Mouse (Mus musculus): ENCODE measurements around the gene Usp7. TPM values are rescaled to one million over a fixed set of nuclear protein-coding genes. Genes with fewer than 3 reads are reported as not detected.

Usp7 gene
- 178 to 270 TPM (median 178 TPM) in 3 replicates for total RNA-seq (2017)

DNA sequence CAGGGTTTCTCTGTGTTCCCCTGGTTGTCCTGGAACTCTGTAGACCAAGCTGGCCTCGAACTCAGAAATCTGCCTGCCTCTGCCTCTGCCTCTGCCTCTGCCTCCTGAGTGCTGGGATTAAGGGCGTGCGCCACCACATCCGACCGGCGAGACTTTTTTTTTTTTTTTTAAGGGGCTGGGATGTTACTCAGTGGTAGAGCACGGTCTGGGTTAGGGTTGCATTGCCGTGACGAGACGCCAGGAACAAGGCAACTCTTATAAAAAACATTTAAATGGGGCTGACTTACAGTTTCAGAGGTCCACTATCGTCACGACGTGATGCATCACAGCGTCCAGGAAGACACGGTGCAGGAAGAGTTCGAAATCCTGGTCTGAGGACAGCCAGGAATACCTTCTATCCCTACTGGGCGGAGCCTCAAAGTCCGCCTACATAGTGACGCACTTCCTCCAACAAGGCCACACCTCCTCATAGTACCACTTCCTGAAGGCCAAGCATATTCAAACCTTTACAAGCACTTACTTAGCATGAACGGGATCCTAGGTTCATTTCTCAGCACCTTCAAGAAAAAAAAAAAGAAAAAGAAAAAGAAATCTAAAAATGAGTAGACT is at the start of gene Usp7:
Gene Usp7, minus strand, starts transcription at position 360 of the 609 bp plus-strand sequence.
- no peak for ATAC-seq (replicated peaks; ENCODE audit: insufficient number of reproducible peaks, low FRiP score, low TSS enrichment, poor library complexity, severe bottlenecking)

DNA sequence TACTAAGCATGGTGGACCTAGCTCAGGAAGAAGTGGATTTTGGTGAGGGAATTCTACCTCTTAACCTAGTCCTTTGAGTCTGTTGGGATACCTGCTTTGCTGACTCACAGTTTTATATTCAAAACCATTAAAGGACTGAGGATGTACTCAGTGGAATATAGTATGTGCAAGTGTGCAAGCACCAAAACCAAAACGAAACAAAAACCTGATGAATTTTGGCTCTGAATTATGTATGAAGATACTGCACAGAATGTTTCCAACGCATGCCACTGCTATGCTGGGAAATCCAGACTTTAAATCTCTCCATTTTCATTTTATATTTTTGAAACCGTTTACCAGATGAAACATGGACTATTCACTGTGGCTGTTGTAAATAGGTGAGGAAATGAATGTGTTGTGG is 48.4 kb upstream of the Usp7 start:
- ATAC-seq (replicated peaks; ENCODE audit: insufficient number of reproducible peaks, low FRiP score, low TSS enrichment, poor library complexity, severe bottlenecking) = no peak

DNA sequence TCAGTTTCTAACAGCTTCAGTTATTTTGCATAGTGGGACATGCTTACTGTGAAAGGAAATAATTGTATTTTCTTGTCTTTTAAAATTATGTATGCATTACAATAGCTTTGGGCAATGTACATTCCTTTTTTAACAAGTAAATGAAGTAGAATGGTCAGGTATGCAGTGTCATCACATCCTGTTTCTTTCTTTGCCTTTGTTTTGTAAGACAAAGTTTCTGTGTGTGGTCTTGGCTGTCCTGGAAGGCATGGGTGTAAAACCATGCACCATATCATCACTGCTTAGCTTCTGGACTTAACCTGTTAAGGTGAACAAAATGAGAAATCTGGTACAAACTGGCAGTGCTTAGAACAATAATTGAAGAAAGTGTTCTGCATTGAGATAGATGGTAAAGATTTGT is 46.8 kb upstream of the Usp7 start:
- ATAC-seq (replicated peaks; ENCODE audit: insufficient number of reproducible peaks, low FRiP score, low TSS enrichment, poor library complexity, severe bottlenecking) = no peak

DNA sequence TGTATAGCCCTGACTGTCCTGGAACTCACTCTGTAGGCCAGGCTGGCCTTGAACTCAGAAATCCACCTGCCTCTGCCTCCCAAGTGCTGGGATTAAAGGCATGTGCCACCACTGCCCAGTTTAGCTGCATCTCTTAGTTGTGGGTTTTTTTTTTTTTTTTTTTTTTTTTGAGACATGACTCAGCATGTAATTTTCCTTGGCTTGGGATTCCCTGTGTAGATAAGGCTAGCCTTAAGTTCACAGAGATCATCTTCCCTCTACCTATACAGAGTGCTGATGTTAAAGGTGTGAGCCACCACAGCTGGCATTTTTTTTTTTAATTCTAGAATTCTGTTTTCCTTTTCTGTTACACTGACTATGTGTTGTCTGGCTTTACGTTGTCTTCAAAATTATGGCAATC is 45.5 kb upstream of the Usp7 start:
- ATAC-seq (replicated peaks; ENCODE audit: insufficient number of reproducible peaks, low FRiP score, low TSS enrichment, poor library complexity, severe bottlenecking) = no peak

DNA sequence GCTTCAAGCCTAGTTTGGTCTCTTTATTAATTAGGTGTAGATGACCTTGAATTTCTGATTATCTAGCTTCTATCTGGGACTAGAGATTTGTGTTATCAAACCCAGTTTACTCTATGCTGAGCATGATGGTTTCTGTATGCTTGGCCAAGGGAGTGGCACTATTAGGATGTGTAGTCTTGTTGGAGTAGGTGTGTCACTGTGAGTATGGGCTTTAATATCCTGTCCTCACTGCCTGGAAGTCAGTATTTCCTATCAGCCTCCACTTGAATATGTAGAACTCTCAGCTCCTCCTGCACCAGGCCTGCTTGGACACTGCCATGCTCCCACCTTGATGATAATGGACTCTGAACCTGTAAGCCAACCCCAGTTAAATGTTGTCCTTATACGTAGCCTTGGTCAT is 44.8 kb upstream of the Usp7 start:
- no peak for ATAC-seq (replicated peaks; ENCODE audit: insufficient number of reproducible peaks, low FRiP score, low TSS enrichment, poor library complexity, severe bottlenecking)

DNA sequence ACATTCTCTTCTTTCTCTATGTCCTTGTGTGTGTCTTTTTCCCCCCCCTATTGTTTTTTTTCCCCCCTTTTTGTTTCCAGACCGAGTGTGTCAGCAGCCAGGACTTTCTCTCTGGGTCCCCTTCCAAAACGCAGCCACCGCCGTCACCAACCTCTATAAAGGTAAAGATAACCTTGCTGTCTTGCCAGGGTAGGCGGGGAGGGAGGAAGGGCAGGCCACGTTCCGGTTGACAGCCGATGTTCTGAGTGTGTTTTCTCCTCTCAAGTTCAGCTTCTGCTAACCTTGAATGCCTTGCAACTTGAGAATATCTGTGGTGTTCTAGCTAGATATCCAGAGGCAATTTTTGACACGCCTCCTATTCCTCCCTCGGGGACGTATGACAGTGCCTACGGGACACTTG is 39.1 kb upstream of the Usp7 start:
- ATAC-seq (replicated peaks; ENCODE audit: insufficient number of reproducible peaks, low FRiP score, low TSS enrichment, poor library complexity, severe bottlenecking) = no peak

DNA sequence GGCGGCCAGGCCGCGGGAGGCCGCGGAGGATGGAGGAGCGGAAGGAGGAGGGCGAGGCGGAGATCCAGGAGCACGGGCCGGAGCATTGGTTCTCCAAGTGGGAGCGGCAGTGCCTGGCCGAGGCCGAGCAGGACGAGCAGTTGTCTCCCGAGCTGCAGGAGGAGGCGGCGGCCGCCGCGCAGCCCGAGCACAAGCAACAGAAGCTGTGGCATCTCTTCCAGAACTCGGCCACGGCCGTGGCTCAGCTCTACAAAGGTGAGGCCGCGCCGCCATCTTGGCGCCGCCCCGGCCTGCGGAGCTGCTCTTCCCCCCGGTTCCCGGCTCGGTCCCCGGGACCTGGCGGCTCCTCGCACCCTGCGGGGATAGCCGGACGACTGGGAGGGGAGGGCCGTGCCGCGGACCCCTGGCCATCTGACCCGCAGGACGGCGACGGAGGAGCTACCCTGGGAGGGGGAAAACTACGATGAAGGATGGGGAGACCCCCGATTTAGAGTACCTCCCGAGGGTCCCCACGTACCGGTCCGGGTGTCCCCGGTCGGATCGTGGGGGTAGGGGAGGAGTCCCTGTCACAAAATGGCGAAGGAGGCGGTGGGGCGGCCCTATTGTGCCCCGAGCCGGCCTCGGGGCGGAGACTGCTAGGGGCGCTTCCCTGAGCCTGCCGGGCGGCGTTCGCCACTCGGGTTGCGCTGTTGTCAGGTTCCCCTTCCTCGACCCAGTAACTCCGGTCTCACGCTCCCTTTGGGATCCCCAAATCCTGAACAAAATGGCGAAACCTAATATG is 38.5 kb upstream of the Usp7 start:
- ATAC-seq (replicated peaks; ENCODE audit: insufficient number of reproducible peaks, low FRiP score, low TSS enrichment, poor library complexity, severe bottlenecking) = peak; percentile 65

DNA sequence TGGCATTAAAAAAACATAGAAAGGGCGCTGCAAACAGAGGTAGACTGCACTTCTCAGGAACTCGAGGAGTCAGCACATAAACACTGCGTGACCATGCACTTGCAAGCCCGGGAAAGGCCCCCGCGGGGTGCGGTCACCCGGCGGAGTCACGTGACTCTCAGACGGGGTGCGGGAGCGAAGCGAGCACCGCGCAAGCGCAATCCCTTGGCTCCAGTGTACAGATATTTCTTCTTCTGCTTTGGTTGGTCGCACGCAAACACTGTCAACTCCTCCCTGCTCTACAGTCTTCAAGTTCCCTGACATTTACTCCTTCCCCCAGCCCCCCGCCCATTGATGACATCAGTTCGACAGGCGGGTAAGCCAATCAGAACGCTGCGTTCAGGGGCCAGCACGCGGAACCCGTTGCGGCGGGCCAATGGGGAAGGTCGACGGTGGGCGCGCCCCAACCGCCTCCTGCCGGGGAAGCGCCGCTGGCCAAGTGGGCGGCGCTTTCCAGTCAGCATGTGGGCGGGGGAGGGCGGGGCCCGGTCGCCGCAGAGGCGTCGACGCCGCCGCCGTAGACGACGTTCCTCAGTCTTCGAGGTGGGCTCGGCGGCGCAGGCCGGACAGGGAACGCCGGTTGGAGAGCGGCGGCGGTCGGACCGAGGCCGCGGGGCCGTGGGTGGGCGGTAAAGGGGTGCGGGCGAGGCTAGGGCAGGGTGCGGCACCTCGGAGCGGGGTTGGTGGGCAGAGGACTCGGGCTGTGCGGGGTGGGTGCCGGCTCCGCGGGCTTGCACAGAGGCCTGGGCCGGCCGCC is 37.7 kb upstream of the Usp7 start, which contains the start of gene 1810013L24Rik:
Gene 1810013L24Rik, plus strand, starts transcription at position 537 of the 796 bp plus-strand sequence.
- peak; percentile 91 for ATAC-seq (replicated peaks; ENCODE audit: insufficient number of reproducible peaks, low FRiP score, low TSS enrichment, poor library complexity, severe bottlenecking)

DNA sequence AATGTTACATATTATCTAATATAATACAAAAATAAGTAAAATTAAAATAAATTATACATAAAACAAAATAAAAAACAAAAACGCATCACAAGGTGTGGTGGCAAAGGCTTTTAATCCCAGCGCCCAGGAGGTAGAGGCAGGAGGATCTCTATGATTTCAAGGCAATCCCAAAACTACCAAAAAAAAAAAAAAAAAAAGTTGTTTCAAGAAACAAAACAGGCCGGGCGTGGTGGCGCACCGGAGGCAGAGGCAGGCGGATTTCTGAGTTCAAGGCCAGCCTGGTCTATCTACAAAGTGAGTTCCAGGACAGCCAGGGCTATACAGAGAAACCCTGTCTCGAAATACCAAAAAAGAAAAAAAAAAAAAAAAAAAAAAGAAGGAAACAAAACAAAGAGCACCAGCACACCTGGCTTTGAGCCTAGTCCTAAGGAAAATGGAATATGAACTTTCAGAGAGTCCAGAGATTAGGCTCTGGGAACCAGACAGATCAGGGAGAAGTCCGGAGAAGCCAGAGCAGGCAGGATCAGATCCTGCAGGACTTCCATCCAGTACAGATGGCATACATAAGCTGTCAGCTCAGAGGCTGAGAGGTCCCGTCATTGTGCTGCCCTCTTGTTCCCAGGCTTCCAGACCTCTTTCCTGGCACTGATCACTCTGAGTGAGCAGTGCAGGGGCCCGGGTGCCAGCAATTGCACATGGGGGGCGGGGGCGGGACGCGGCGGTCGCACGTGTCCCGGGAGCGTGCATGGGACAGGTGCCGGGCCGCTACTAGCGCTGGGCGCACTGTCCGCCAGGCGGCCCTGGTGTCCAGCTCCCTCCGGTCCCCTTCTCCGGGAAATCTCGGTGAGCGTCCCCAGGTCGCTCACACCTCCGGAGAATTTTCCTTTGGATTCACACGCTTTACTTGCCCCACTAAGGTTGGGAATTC is 36.8 kb upstream of the Usp7 start:
- no peak for ATAC-seq (replicated peaks; ENCODE audit: insufficient number of reproducible peaks, low FRiP score, low TSS enrichment, poor library complexity, severe bottlenecking)

DNA sequence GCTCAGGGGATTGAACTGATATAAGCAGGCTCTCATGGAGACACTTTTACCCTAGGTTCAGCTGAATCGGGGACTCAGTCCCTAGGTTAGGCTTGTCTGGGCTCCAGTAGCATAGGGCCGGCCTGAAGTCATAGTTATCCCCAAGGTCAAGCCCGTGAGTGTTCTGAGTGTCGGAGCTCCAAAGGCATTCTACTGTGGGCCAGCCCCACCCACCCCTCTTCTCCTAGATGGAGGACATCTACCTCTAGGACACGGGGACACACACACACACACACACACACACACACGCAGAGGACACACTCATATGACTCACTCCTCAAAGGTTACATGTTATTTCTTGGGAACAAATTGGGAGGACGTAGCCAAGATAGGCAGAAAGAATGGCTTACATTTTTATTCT is 35.3 kb upstream of the Usp7 start:
- no peak for ATAC-seq (replicated peaks; ENCODE audit: insufficient number of reproducible peaks, low FRiP score, low TSS enrichment, poor library complexity, severe bottlenecking)

DNA sequence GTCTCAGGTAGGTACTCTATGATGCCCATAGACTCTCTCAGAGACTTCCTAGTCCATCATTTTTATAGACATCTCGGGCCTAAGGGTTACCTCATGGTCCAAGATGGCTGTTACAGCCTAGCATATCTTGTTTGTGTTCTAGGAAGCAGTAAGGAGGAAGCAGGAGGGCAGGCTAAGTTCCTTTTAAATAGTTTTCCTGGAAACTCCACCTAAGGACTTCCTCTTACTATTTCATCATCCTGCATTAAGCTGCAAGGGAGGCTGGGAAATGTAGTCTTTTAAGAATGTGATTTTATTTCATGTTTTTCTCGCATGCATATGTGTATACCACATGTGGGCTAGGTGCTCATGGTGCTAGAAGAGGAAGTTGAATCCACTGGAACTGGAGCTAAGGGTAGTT is 31.6 kb upstream of the Usp7 start:
- peak; percentile 92 for ATAC-seq (replicated peaks; ENCODE audit: insufficient number of reproducible peaks, low FRiP score, low TSS enrichment, poor library complexity, severe bottlenecking)

DNA sequence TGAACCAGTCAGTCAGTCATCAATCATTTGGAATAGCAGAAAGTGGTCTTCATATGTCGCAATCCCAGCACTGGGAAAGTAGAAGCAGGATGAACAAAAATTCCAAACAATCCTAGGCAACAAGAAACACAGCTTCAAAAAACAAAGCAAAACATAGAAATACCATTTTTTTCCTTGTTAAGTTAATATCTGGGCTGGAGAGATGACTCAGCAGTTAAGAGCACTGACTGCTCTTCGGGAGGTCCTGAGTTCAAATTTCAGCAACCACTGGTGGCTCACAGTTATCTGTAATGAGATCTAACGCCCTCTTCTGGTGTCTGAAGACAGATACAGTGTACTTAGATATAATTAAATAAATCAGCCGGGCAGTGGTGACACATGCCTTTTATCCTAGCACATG is 30.5 kb upstream of the Usp7 start:
- no peak for ATAC-seq (replicated peaks; ENCODE audit: insufficient number of reproducible peaks, low FRiP score, low TSS enrichment, poor library complexity, severe bottlenecking)

DNA sequence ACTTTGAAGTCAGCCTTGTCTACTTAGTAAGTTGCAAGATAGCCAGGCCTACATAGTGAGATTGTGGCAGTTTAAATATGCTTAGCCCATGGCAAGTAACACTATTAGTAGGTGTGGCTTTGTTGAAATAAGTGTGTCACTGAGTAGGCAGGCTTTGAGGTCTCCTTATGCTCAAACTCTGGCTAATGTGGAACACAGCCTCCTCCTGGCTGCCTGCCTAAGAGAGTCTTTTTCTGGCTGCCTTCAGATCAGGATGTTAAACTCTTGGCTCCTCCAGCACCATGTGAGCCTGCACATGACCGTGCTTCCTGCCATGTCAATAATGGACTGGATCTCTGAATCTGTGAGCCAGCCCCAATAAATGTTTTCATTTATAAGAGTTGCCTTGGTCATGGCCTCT is 29.3 kb upstream of the Usp7 start:
- no peak for ATAC-seq (replicated peaks; ENCODE audit: insufficient number of reproducible peaks, low FRiP score, low TSS enrichment, poor library complexity, severe bottlenecking)

DNA sequence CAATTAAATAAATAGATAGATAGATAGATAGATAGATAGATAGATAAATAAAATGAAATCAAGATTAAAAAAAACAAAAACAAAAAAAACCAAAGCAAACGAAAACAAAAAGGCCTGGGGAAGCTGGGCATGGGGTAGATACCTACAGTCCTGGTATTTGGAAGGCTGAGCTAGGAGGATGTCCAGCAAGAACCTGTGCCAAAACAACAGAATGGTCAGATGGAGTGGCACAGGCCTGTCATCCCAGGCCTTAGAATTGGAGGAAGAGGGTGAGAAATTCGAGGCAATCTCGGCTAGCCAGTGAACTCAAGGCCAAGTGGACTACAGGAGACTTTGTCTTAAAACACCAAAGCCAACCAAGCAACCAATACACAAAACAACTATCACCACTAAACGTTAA is 25.8 kb upstream of the Usp7 start:
- no peak for ATAC-seq (replicated peaks; ENCODE audit: insufficient number of reproducible peaks, low FRiP score, low TSS enrichment, poor library complexity, severe bottlenecking)

DNA sequence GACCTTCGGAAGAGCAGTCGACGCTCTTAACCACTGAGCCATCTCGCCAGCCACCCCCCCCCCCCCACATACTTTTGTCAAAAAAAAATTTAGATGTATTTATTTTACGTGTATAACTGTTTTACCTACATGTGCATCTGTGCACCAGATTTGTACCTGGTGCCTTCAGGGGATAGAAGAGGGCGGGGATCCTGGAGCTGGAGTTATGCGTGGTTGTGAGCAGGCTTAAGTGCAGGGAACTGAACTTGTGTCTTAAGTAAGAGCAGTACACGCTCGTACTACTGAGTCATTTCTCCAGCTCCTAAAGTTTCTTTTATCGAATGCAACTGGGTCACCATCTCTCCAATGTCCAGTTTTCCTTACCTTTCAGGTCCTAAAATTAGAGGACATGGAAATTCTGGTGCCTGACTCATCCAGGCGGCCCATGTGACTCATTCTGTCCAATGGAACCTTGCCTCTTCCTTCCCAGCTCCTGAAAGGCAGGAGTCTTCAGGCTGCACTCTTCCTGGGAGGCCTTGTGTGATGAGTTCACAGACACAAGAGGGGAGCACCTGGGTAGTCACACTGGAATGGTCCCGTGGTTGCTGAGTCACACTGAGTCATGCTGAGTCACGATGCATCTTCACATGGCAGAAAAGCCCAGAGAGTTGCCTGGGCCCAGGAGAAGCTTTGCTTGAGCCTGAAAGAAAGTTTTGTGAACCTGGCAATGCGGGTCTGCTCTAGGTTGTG is 18.5 kb upstream of the Usp7 start:
- ATAC-seq (replicated peaks; ENCODE audit: insufficient number of reproducible peaks, low FRiP score, low TSS enrichment, poor library complexity, severe bottlenecking) = no peak

DNA sequence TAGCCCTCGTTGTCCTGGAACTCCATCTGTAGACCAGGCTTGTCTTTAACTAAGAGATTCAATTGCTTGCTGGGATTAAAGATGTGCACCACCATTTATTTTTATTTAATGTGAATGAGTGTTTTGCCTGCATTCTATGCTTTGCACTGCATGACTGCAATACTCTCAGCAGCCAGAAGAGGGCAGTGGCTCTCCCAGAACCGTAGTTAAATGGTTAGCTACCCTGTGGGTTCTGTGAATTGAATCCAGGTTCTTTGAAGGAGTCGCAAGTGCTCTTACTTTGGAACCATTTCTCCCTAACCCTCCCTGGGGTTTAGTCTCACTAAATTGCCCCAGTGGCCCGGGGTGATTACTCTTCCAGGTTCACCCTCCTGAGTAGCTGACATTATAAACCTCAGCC is 14.6 kb upstream of the Usp7 start:
- ATAC-seq (replicated peaks; ENCODE audit: insufficient number of reproducible peaks, low FRiP score, low TSS enrichment, poor library complexity, severe bottlenecking) = peak; percentile 82

DNA sequence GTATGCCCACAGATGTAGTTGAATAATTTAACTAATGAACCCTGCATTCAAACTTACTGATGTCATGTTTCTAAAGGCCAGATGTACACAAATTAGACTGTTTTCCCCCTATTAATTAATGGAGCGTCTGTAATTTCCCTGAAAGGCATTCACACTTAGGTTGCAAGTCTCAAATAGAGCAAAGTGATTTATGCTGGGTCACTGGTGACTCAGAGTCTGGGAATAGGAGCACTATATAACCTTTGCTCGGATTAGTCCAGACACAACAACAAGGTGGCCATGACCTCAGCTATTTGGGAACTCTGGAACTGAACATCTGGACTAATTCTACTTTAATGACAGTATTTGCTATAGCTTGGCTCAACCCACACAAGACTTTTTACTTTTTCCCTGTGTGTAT is 3.8 kb upstream of the Usp7 start:
- no peak for ATAC-seq (replicated peaks; ENCODE audit: insufficient number of reproducible peaks, low FRiP score, low TSS enrichment, poor library complexity, severe bottlenecking)

DNA sequence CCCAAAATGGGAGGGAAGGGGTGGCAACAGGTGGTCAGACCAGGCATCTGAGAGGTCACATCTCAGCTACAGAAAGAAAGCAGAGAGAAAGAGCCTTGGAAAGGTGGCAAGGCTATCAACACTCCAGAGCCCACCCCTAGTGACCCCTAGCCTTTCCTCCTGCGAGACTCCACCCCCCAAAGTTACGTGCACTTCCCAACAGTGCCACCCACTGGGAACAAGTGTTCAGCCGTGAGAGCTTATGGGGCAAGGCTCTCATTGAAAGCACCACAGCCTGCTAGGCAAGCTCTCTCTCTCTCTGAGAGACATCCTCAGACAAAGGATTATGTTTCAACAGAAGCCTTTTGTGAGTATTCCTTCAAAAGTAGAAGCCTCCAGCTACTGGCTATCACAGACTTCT is 2.8 kb upstream of the Usp7 start:
- no peak for ATAC-seq (replicated peaks; ENCODE audit: insufficient number of reproducible peaks, low FRiP score, low TSS enrichment, poor library complexity, severe bottlenecking)

Data from monocyte, adult 5-6 weeks (primary cell).